Mouse (Mus musculus): Measurements from ENCODE around the gene Bax.

Bax gene

DNA sequence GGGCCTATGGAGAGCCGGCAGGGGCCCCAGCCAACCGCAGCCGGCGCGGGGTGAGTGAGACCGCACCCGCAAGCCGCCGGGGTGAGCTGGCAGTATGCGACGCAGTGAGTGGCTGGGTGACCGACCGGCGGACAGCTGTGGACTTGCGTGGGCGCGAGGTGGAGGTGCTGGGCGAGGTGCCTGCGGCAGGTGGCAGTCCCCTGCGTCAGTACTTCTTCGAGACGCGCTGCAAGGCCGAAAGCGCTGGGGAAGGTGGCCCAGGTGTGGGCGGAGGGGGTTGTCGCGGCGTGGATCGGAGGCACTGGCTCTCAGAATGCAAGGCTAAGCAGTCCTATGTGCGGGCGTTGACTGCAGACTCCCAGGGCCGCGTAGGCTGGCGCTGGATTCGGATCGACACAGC lies 51.1 kb downstream of the Bax start:
- DNase-seq (ENCODE audit: low read depth) = peak; percentile 70

DNA sequence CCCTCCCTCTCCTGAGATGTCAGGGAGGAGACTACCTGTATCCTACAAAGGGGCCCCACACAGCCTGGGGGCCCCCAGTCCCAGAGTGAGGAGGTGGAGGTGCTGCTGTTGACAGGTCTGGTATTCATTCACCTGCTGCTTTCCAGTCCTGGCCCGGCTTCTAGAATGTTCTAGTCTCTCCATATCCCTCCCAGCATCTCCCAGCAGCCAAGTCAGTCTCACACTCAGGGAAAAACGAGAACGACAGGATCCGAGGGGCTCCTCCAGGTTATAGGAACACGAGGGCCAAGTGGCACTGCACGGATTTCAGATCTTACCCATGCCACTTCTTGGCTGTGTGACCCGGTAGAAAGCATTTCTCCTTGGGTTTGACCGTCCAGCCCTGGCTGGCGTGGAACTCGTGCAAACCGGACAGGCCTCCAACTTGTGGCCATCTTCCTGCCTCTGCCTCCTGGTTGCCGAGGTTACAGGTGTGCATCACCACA lies 51.9 kb downstream of the Bax start:
- DNase-seq (ENCODE audit: low read depth) = peak; percentile 44

DNA sequence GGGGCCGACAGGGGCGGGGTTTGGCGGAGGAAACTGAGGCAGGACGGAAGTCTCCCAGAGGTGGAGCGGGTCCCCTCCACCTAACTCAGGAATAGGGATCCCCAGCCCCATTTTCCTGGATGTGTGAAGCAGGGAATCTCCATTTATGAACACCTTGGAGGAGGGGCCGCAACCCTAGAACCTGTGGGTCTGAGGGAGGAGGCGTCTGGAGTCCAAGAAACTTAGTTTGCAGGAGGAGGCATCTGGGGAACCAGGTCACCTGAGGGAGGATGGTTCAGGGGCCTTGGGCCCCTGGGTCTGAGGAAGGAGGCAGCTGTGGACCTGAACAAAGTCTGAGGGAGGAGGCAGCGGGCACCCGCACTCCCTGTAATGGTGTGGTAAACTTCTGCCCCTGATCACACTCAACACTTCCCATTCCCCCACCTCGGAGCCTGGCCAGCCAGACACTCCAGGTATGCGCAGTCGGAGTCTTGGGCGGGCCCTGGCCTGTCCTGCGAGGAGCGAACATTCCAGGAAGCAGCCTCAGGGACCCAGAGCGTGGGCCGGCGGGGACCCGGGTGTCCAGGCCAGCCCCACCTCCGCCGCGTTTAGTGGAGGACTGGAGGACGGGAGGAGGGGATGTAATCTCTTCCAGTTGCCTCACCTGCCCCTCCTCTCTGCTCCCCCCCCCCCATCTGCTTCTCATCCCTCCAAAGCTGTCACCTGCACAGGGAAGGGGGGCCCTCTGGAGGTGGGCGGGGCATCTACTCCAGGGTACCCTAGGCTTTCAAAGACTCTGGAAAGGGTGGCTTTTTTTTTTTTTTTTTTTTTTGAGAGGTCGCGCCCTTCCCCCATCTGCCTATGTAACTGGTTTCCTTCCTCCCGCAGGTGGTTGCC lies 52.6 kb downstream of the Bax start:
- DNase-seq (ENCODE audit: low read depth) = peak; percentile 52

DNA sequence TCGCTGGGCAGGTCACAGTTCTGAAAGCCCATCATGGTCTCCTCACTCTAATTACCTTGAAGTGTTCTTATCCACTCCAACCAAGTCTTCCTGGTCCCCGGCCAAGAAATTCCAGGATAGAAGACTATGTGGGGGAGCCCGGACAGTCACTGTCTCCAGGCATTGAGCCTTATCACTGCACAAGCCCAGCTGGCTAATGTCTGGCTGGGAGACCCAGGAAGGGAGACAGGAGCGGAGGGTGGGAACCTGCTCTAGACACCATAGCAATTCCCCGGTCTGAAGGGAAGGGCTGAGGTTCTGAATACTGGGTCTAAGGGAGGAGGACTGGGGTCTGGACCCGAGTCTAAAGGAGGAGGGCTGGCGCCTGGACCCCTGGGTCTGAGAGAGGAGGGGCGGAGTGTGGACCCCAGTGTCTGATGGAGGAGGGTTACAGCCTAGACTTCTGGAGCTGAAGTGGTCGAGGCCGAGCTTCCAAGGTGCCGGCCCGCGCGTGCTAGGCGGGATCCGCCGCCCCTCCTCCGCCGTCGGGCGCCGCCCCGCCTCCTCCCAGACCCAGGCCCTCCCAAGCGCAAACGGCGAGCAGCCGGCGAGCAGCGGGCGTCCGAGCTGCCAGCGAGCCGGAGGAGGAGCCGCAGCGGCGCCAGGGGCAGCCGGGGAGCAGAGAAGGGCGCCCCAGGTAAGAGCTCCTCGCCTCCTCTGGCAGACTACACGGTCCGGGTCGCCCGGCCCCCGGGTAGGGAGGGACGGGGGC lies 53.4 kb downstream of the Bax start, which contains the start of gene Ntf5:
TSS of gene Ntf5 (plus strand) at position 583 of the 751 bp plus-strand sequence.
- DNase-seq (ENCODE audit: low read depth) = no peak

DNA sequence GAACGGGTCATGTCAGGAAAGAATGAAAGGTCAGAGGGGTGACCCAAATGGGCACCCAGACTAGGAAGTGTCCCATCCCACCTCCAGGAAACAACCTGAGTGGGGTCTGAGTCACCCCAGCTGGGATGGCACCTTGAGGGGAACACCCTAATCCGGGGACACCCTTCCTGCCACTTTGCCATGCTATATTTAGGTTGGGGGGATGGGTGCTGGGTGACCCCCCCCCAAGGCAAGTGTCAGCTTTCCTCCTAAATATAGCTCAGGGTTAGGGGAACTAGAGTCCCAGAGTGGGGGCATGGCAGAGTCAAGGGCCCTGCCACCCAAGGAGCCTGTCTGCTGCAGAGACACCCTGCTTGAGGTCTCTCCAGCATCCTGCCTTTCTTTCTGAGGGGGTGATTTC lies 54.3 kb downstream of the Bax start:
- DNase-seq (ENCODE audit: low read depth) = no peak
